Mouse (Mus musculus) CD4-positive, CD25-positive, alpha-beta regulatory T cell, adult 4 months (primary cell): ENCODE results near the gene Kit. TPM values are rescaled to one million over a fixed set of nuclear protein-coding genes. Genes with fewer than 3 reads are reported as not detected.

Source experiments
- ATAC-seq: one replicate; pipeline ENCODE4 v1.8.0; 2017
- polyA plus RNA-seq, 2 experiments: library from polyadenylated mRNA; unstranded; fragments of 100-300 nt; shearing (Covaris generic); gene quantifications; one replicate each; pipeline ENCODE4 v1.2.1; 2017

The Kit gene
- 1 to 10 TPM in 1 of 2 experiments, under 1 TPM in 1; 0.50 to 1.8 TPM for polyA plus RNA-seq

DNA sequence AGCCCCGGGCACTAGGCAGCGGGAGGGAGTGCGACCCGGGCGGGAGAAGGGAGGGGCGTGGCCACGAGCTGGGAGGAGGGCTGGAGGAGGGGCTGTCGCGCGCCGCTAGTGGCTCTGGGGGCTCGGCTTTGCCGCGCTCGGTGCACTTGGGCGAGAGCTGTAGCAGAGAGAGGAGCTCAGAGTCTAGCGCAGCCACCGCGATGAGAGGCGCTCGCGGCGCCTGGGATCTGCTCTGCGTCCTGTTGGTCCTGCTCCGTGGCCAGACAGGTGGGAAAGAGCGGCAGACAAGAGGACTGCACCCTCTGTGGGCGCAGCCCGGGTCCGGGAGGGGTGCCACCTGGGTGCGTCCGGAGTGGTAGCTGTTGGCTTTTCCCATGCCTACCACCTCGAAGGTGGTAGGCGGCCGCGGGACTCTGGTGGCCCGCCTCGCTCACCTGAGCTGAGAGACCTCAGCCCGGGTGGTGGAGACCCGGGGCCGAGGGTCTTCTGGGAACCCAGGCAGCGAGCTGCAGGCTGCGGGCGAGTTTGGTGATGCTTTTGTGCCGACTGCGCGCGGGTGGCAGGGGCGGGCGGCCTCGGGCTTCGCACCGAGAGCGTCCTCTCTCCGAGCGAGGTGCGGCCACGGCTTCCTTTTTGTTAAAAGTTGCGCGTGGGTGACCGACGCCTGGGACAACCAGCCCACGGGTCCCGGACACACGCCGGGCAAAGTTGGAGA lies at the start of gene Kit:
Gene Kit, plus strand, starts transcription at position 65 of the 715 bp plus-strand sequence.
- ATAC-seq, result no peak

DNA sequence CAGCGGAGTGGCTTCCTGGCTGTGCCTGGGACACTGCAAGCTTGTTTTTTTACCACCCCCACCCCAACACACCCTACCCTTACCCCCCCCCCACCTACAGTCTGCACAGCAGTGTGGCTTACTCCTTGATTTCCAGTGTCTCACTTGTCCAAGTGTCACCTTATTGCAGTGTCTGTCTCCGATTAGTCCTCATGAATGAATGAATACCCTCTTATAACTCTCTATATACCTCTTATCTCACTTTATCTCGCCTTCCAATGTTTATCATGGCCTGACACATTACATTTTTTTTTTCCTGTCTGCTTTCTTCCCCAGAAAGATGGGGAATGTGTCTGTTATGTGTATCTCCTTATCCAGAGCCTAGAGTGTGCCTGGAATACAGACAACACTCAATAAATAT lies 38.6 kb upstream of the Kit start:
- ATAC-seq, result no peak

DNA sequence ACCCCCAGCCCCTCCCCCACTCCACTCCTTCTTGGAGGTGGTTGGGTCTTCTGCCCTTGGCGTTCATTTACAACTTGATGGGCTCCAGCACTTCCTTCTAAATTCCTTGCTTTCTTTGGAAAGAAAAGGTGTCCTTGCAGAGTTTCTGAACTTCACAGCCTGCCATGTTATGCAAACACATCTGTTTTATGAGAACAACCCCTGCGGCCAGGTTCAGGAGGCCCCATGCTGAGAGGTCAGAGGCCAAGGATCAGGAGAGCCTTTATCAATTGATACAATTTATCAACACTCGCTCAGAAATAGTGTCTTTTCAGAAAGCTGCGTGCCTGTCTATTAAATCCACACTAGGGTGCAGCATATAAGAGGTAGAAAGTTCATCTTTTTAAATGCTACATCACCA lies 37.0 kb upstream of the Kit start:
- ATAC-seq, result no peak

DNA sequence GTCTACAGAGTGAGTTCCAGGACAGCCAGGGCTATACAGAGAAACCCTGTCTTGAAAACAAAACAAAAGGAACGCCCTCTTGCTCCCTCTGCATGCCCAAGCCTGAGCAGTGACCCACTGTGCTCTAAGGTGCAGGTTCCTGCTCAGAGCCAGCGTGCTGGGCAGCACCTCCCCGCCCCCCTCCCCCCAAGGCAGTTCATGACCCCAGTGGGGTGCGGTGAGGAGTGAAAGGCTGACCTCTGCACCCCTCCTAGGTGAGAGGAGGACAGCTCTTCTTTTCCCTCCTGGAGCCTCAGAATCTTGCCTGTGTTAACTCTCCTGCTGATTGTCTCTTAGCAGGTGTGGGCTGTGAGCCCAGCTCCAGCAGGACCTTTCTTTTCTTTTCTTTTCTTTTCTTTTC lies 36.3 kb upstream of the Kit start:
- ATAC-seq, result no peak

DNA sequence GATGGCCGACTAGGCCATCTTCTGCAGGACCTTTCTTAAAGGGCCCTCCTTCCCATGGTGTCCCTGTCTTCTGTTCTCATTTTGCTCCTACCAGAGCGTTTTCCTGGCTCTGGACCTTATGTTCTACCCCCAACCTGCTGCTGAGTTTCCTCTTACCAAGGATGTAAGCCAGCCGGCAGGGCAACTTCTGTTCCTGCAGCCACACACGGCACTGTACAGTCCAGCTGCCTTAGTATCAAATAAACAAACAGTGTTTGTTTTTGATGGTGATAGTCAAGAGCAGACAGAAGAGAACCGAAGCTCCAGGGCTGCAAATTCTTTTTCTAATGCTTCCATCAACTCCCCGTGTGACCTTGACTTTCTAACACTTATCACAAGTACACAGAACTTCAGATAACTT lies 35.6 kb upstream of the Kit start:
- no peak for ATAC-seq

DNA sequence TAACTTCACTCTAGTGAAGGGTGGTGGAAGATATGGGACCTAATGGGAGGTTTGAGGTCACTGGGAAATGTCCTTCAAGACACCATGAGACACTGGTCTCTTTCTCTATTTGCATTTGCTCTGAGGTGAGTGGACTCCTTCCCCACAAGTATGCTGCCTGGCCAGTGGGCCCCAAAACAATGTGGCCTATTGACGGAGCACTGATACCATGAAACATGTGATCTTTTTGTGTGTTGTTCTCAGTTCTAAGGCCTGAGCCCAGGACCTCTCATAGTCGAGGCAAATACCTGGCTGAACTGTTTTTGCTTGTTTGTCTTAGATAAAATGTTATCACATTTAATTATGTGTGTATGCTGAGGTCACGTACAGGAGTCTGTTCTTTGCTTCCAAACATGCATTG lies 31.0 kb upstream of the Kit start:
- ATAC-seq, result no peak

DNA sequence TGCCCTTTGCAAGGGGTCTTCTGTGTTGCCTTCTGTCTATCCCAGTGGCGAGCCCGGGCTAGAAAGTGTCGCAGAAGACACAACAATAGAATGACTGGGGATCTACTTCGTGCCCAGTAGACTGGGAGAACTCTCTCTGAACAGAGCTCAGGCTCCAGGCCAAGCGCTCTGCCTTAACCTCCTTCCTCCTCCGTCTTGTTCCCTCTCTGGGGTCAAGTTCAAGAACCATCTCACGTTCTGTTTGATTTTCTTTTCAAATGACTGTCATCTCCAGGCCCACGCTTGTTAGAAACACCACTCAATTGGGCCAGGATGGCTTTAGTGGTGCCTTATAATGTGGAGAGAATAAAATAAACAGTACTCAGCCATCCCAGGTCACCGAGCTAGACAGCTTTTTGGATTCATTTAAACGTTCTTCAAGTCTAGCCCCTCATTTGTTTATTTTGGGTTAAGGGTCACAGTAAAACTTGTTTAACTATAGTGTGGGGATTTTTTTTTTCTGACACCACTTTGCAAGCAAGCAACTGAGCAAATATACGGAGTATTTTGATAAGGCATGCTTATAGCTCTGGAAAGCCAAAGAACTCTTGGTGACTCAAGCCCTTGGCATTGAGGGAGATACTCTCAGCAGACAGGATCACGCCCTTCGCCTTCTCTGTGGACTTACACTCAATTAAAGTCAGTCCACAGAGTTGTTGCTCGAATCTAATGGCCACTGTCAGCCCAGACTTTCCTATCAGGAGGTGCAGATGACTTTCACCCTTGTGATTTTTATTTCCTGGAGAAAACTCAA lies 30.0 kb upstream of the Kit start:
- no peak for ATAC-seq

DNA sequence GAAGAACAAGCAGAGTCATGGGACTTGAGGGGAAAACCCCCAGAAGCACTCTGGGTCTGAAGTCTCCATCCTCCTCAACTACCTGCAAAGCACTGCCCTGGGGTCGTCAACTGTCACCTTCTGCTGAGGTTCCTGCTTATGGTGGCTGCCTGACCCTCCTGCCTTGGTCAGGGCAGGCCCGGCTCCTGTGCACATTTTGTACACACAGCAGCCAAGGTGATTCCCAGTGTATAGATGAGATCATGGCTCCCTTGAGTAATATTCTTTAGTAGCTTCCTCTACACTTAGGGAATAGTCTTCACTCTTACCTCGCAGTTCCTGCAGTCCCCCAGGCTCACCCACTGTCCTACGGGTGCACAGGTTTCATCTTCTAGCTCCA lies 29.5 kb upstream of the Kit start:
- ATAC-seq, result no peak

DNA sequence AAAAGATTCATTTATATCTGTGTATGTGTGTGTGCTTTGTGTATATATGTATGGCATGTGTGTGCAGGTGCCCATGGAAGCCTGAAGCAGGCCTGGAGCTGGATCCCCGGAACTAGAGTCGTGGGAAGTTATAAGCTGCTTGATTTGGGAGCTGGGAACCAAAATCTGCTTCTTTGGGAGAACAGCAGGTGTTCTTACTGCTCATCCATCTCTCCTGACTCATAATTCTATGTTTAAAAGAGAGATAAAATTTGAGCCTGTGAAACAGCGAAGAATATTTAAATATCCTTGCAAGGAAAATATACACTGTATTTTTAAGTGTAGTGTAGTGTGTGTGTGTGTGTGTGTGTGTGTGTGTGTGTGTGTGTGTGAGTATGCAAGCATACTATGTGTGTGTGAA lies 21.7 kb upstream of the Kit start:
- ATAC-seq, result no peak

DNA sequence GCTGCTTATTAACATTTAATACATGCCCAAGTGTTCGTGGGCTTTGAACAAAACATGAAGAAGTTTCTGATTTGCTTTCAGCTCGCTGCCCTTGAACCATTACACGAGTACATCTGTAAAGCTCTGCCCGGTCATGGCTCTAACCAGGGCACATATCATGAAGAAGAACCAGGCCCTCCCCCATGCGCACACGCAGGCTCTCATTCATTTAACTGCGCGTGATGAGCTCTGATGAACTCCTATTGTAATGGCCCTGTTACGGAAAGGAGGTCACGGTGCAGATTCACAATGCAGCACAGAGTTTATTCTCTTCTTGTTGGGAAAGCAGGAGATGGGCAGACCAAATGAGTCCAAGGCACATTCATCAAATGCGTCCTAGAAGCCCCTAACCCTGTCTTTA lies 17.1 kb upstream of the Kit start:
- ATAC-seq, result no peak

DNA sequence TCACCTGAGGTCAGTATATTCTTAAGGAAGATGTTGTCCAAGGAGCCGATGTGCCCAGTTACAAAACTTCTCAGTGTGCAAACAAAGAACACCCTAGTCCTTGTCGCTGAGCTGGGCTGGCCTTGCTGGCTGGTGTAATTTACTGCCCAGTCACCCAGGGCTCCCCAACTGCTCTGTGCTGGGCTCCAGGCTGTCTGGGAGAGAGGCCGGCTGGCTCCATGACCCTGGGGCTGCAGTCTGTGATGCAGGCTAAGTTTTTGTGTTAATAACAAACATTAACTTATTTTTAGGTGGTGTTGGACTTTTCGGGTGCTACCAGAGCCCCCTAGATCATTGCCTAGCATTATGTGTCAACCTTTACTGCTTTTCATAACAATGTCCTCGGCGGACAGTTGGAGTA lies 15.4 kb upstream of the Kit start:
- no peak for ATAC-seq

DNA sequence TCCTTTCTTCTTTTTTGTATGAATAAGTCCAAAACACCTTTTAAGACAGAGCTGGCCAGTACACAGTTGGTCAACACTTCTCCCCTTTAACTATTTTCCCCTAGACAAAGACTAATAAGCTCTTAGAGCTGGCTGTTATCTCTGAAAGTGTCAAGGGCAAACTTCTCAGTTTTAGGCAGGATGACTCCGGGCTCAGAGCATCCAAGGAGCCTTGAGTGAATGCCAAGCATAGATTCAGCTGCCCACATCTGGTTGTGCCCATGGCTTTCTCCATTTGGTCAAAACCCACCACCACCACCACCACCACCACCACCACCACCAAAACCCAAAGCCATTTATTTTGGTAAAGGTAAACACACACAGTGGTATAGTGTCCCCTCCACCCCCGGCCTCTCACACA lies 13.5 kb upstream of the Kit start:
- ATAC-seq, result no peak

DNA sequence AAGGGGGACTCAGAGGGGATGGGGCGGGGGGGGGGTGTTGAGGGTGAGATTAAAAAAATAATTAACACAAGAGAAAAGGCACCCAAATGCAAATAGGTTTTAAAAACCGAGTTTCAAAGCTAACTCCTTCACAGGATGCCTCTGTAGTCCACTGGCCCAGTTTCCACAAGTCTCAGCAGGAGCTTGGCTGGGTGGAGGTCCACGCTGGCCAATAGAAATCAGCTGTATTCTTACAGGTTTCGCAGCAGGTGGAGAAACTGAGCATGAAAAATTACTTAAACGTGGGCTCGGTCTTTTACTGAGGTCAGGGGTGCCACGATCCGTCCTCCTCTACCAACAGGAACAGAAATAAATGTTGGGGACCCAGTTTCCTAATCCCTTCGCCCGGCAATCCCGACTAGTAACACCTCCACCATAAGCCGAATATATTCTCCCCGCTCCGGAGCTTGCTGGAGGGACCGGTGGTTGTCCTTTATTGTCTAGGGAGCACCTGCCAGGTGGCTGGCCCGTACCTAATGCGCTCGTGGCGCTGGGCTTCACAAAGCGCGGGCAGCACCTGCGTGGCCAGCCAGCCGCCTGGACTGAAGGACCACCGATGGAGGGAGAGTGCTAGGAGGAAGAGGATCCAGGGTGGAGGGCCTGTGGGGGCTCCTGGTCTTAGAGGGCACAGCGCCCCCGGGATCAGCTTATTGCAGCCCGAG lies 415 bp upstream of the Kit start:
- no peak for ATAC-seq

DNA sequence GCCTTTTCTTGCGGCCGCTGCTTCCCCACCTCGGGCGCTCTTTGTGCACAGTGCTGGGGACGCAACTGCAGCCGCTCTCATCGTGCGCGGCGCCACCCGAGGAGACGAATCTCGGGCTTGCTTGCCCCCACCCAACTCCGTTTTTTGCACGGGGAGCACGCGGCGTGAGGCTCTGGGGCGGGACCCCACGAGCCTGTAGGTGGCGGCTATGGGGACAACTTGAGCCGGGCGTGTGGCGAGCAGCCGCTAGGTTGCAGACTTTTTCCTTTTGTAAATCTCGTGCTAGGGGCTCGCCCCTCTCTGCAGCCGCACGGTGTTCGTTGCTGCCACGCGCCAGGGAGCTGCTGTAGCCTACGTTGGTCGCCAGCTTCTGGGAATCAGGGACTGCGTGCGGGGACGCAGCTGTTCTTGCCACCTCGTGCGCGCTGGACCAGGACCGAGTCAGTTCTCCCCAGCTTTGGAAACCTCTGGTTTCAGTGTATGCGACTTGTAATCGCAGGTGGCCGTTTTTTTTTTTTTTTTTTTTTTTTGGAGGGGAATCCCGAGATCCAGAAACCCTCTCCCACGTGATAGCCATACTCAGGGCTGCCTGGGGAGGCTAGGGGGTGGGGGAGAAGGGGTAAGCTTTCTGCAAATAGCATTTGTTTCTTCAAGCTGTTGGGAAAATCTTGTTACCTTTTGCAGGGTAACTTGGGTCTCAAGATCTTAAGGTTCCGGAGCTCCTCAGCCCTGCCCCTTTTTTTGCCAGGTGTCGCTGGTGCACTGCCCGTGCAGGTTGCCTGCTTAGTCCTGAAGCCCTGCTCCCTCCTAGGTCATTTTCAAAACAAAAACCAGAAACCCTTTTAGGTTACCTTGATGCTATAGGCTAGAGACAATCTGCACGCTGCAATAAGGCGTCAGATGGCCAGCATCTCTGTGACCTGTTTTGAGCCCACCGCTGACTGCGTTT lies 1.1 kb downstream of the Kit start:
- ATAC-seq, result no peak

DNA sequence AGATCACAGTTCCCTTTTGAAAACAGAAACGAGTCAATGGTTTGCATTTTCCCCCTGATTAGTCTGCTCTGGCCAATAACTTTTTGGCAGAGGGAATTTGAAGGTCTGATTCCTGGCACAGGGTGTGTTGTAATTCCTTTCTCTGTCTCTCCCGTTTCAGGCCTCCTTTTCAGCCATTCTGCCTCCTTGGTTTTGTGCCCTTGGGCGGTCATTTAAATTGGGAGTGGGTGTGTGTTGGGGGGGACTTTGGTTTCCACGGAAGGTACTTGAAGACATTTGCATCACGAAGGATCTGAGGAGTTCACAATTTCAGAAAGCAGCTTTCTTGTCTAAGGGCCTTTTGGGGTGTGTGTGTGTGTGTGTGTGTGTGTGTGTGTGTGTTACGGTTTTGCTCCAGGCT lies 2.0 kb downstream of the Kit start:
- no peak for ATAC-seq

DNA sequence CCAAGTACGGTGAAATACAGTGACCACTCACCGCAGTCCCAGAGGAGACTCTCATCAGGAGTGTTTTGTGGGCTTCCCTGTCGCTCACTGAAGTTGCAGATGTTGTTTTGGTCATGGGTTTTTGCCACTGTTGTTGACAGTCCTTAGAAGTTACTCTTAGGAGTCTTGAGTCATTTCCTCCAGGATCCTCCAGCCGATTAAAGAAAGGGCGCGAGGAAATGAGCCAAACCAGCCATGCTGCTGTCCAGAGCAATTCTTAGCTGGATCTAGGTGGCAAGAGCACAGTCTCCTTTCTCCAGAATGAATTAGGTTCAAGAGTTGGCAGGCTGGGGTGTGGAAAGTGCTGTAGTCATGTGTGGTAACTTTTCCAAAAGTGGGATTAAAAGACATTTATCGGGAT lies 3.4 kb downstream of the Kit start:
- ATAC-seq, result no peak

DNA sequence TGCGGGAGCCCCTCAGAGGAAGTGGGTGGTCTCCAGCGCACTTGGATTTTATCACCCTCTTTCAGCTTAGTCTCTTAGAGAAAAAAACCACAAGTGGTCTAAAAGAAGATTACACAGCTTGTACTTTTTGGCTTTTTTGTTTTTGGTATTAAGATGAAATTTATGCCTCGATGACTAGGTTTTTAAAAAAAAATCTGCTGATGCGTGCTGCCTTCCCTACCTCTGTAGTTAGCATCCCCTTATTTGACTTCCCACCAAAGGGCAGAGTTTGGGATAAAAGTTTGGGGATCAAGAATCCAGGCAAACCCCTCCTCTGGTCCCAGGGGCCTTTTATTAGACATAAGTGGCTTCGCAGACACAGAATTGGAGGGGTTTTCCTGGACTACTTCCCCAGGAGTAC lies 4.5 kb downstream of the Kit start:
- no peak for ATAC-seq

DNA sequence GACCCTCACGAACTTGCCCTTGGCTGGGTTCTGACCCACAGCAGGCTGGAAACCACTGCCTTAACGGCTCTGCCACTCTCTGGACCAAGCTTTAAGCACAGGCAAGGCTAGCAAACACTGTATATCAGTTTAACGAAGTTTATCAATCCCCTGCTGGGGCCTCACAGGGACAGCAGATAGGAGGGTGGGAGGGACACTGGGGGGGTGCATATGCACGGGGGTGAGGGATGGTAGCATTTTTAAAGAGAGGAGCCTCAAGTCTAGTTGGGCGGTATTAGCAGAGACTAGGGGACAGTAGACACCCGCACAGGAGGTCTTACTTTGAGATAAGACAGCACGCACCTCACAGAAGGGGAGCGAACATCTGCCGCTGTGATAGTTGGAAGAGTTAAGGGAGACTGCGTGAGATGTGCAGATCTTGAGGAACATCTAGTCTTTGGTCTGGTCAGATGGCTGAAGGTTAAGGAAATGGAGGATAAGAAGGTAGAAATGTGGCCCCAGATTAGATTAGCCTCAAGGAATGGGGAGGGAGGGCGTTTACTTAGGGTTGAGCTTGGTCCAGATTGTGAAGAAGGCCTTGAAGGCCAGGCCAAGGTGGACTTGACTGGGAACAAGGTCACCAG lies 5.0 kb downstream of the Kit start:
- no peak for ATAC-seq

DNA sequence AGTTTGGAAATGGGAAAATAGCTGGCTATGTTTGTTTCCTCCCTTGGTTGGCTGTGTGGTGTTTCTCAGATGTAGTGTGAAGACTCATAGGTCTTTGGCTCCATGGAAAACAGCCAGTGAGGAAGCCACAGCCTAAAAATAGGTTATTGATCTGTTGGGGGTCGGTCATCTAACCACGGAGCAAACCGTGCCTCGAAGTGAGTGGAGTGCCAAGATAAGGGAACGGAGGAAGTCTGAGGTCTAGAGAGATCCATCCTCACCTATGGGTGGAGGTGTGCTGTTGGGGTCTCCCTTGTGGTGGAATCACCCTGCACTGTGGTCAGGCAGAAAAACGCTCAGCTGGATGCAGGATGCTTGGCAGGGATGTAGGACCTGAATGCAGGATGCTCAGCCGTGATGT lies 7.2 kb downstream of the Kit start:
- ATAC-seq, result no peak

DNA sequence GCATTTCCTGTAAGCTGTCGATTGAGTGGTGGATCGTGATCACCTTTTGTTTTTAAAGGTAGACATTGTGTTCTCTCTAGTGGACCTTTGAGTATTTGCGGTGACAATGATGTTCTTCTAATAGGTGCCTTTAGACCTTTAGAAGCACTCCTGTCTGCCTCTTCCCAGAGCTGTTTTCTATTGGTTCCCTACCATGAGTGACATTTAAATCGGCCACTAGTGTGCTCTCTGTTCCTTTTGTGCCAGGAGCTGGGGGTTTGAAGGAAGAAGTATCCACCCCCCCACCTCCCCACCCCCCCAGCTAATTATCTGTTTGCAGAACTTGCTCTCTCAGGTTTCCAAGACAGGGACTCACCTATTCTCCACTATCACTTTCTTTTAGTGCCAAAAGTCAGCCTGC lies 13.1 kb downstream of the Kit start:
- ATAC-seq, result no peak

DNA sequence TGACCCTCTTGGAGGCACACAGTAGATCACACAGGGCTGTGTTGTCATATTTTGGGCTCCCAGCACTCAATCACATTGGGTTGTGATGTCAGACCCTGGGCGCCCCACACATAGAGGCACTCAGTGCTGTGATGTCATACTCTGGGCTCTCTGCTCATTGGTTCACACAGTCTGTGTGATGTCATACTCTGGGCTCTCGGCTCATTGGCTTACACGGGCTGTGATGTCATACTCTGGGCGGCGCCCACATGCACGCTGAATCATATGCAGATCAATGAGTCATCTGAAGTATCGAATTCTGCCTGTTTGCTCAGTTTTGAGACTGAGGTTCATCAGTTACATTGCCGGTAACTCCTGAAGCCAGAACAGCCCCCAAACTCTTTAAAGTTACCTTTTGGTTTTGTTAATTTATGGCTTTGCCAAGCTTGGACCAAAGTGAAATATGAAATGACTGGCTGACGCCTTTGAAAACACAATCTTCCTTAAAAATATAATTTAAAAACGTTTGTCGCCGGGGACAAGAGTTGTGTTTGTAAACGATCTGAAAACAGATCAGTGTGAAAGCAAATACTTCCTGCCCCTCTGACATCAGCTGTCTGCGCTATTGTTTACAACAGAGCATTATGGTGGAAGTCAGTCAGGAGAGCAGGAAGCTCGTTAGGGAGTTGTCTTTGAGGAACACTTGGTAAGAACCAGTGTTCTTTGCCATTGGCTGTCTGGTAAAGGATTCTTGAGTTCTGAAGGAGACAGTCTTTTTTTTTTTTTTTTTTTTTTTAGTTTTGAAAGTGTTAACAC lies 15.0 kb downstream of the Kit start:
- no peak for ATAC-seq
